14 mouse cellular contexts compared by ENCODE assay signal in genomic region chr7:125625829-125626228, GRCm38 (mm10). TPM values are rescaled to one million over a fixed set of nuclear protein-coding genes. Genes with fewer than 3 reads are reported as not detected.
"Had no signal": no experiment of that assay in that cellular context is flagged by ENCODE, and none has a peak within 500 bp of the region (broad histone marks: within the 10 kb centered on the region; RNA-seq: fewer than 3 reads in every experiment).

No protein-coding gene starts in this region.

- H3K27me3 ChIP-seq: intestine, embryonic 15.5 days; limb, embryonic 13.5 days; liver, embryonic 15.5 days; midbrain, embryonic 12.5 days had no signal

- H3K27ac ChIP-seq: intestine, embryonic 15.5 days; layer of hippocampus, adult 2 months; limb, embryonic 13.5 days; liver, embryonic 15.5 days; midbrain, embryonic 12.5 days; stomach, postnatal 0 days had no signal

- H3K36me3 ChIP-seq: intestine, embryonic 15.5 days; limb, embryonic 13.5 days; liver, embryonic 15.5 days; midbrain, embryonic 12.5 days had no signal

- H3K4me1 ChIP-seq: intestine, embryonic 15.5 days; limb, embryonic 13.5 days; midbrain, embryonic 12.5 days had no signal

- H3K4me2 ChIP-seq: intestine, embryonic 15.5 days; limb, embryonic 13.5 days; liver, embryonic 15.5 days; lung, embryonic 14.5 days; midbrain, embryonic 12.5 days had no signal

- H3K4me3 ChIP-seq: intestine, embryonic 15.5 days; layer of hippocampus, adult 2 months; limb, embryonic 13.5 days; liver, embryonic 15.5 days; midbrain, embryonic 12.5 days had no signal

- ATAC-seq: intestine, embryonic 15.5 days; midbrain, embryonic 16.5 days had no signal

- H3K9me3 ChIP-seq: intestine, embryonic 15.5 days; limb, embryonic 13.5 days; liver, embryonic 15.5 days had no signal

- H3K9ac ChIP-seq: intestine, embryonic 15.5 days; limb, embryonic 13.5 days; liver, embryonic 15.5 days; lung, embryonic 14.5 days; midbrain, embryonic 12.5 days had no signal

- DNase-seq: kidney, adult 8-10 months; left cerebral cortex, postnatal 4 days; lung, embryonic 14.5 days; lung, postnatal 10 days; lung, postnatal 4 days; right cerebral cortex, postnatal 25 days had no signal

RNA-seq across cellular contexts. Expression of gene Il21r, which starts 22.6 kb away (rescaled TPM):
- polyA plus RNA-seq: neural tube, embryonic 14.5 days had no signal
